Mouse (Mus musculus) stomach, embryonic 15.5 days (tissue): ENCODE measurements around the gene Arpp21. TPM values are rescaled to one million over a fixed set of nuclear protein-coding genes. Genes with fewer than 3 reads are reported as not detected.
A peak's percentile ranks its signal among the peaks of the same experiment; 100 is the strongest.

Source experiments
- ATAC-seq: fragments of 200-750 bp; cut with Nextera tagmentation; 2 replicates; pipeline ENCODE4 v1.8.0; 2017; ENCODE audit warnings: low read depth, moderate number of reproducible peaks, moderate TSS enrichment; ENCODE audit not compliant: insufficient read depth, low FRiP score
- H3K27ac ChIP-seq: fragments of 300-500 bp; sonication (generic); 2 replicates; pipeline ENCODE4 v1.5.1; 2015; ENCODE audit warnings: mild to moderate bottlenecking, inconsistent platforms
- H3K27me3 ChIP-seq: fragments of 300-500 bp; sonication (generic); replicated peaks from 2 replicates; pipeline ENCODE4 v1.6.1; 2015; ENCODE audit warnings: inconsistent platforms
- H3K36me3 ChIP-seq: fragments of 300-500 bp; sonication (generic); 2 replicates; pipeline ENCODE4 v1.6.1; 2015; ENCODE audit warnings: inconsistent platforms
- H3K4me1 ChIP-seq: fragments of 300-500 bp; sonication (generic); 2 replicates; pipeline ENCODE4 v1.6.1; 2015; ENCODE audit warnings: inconsistent platforms
- H3K4me2 ChIP-seq: fragments of 300-500 bp; sonication (generic); 2 replicates; pipeline ENCODE4 v1.6.1; 2015; ENCODE audit warnings: mild to moderate bottlenecking, inconsistent platforms
- H3K4me3 ChIP-seq: fragments of 300-500 bp; sonication (generic); replicated peaks from 2 replicates; pipeline ENCODE4 v1.5.1; 2015; ENCODE audit warnings: inconsistent platforms
- H3K9ac ChIP-seq: fragments of 300-500 bp; sonication (generic); 2 replicates; pipeline ENCODE4 v1.6.1; 2015; ENCODE audit warnings: inconsistent platforms
- H3K9me3 ChIP-seq: fragments of 300-500 bp; sonication (generic); 2 replicates; pipeline ENCODE4 v1.6.1; 2016; ENCODE audit warnings: inconsistent platforms
- WGBS: fragments of 180-500 bp; shearing (Covaris S2); methylation state at CpG from one replicate; pipeline ENCODE4 v1.1.7; 2015; 5-methylcytosine and 5-hydroxymethylcytosine counted together
- polyA plus RNA-seq: library from polyadenylated mRNA; unstranded; fragments of >200 nt; fragmentation: Nextera tagmentation; extraction: Ambion mirVana; gene quantifications from 2 replicates; pipeline ENCODE4 v1.2.1, GENCODE M21; 2015

Arpp21 gene
- polyA plus RNA-seq, 1 experiment from 2014 or later: 1.2 TPM

- Histone ChIP-seq H3K27me3 (0 out of 2 replicates have a peak, but pooled peaks cover 2% of the 10 kb centered on the region), H3K9me3 (no peaks in the 10 kb centered on the region), H3K4me3 (no peak overlapping the region), H3K9ac (no peak overlapping the region), H3K4me2 (no peak overlapping the region), H3K36me3 (no peaks in the 10 kb centered on the region), H3K27ac (no peak overlapping the region), H3K4me1 (no peaks in the 10 kb centered on the region)
- WGBS: 52% methylated on average over 12 of the region's 12 CpGs
- no peak for ATAC-seq
These were observed 47.3 kb downstream of the Arpp21 start for GRCm38 (mm10) chr9:112188358-112188893.

DNA sequence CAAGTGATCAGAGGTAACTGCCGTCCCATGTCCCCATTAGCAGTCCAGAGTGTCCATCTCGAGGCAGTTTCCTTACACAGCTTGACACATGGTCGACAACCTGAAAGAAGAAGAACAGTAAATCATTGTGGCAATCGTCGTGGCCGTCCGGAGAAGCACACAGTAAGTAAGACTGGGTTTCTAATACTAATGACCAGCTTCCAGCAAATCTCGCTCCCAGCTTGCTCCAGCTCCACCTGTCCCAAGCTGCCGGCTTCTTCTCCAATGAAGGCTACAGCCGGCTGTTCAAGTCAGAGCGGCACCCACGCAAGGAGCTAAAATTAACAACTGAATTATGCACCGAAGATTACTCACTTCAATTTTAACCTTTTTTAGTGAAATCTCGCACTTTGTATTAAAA, 48.1 kb downstream of the Arpp21 start:
- no peaks in the 10 kb centered on the region for H3K36me3 ChIP-seq
- H3K4me2 ChIP-seq: no peak overlapping the region
- WGBS: 56% methylated on average over 14 of the region's 14 CpGs
- no peak for ATAC-seq
- H3K27ac ChIP-seq: no peak overlapping the region
- H3K4me3 ChIP-seq: no peak overlapping the region
- no peak overlapping the region for H3K9ac ChIP-seq
- H3K27me3 ChIP-seq: 0 out of 2 replicates have a peak, but pooled peaks cover 2% of the 10 kb centered on the region
- no peaks in the 10 kb centered on the region for H3K9me3 ChIP-seq
- no peaks in the 10 kb centered on the region for H3K4me1 ChIP-seq

DNA sequence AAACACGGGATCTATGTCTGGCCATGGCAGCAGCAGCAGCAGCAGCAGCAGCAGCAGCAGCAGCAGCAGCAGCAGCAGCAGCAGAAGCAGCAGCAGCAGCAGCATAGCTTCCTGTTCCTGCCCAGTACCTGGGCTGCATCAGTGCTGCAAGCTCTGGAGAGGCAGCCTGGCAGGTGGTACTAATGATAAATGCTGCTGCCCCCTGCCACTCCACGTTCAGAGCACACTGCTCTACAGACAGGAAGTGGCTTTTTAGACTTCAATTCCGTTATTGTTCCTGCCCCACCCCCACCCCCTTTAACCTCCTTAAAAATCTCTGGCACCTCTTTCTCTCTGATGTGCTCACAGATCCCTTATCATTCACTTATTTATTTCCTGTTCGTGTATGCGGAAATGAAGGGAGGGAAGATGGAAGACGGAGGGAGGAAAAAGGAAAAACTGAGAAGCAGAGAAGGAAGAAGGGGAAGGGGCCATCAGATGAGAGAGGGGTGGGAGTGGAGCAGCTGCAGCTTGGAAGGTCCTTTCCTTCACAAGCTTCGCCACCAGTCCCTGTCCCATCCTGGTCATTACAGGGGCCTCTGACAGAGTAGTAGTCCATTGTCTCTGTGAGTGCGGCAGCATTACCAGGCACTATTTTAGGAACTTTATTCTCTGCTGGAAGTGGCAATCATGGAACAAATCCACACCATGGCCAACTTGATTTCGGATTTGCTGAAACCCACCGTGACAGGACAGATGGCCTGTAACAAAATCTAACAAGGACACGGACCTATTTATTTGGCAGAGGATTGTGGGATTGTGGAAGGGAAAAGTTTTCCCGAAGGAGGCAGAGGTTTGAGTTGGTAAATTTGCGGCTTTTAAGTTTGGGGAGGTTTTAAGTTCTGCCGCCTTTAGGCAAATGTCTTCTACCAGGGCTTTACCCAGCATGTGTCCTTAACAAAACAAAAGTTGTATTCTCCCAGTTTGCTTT, 49.1 kb downstream of the Arpp21 start:
- no peak overlapping the region for H3K9ac ChIP-seq

DNA sequence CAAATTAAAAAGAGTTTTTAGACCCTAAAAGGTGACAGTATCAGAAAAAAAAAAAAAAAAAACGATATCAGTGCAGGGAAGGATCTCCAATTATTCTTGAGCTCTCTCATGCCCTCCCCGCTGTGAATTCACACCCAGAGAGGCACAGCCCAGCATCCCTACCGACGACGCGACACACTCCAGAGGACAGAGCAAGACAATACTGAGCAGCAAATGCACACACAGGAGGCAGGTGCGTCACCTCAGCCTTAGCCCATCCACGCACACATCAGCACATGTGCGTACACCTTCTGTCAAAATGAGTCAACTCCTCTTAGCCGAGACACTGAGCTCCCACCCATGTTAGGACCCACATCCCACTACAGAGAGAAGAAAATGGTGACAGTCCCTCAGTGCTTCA, 50.0 kb downstream of the Arpp21 start:
- 65% methylated on average over 10 of the region's 10 CpGs for WGBS
- Histone ChIP-seq H3K27me3 (0 out of 2 replicates have a peak, but pooled peaks cover 2% of the 10 kb centered on the region), H3K36me3 (no peaks in the 10 kb centered on the region), H3K27ac (no peak overlapping the region), H3K9ac (no peak overlapping the region), H3K4me2 (no peak overlapping the region), H3K4me1 (no peaks in the 10 kb centered on the region), H3K4me3 (no peak overlapping the region), H3K9me3 (no peaks in the 10 kb centered on the region)
- no peak for ATAC-seq

More for the DNA sequence above, 49.1 kb downstream of the Arpp21 start:
- H3K27me3 ChIP-seq: 0 out of 2 replicates have a peak, but pooled peaks cover 2% of the 10 kb centered on the region
- 0 out of 2 replicates have a peak overlapping the region, but pooled peaks have one; percentile 16 for H3K4me2 ChIP-seq
- H3K27ac ChIP-seq: no peak overlapping the region
- H3K4me1 ChIP-seq: no peaks in the 10 kb centered on the region
- ATAC-seq: no peak
- no peak overlapping the region for H3K4me3 ChIP-seq
- WGBS: 31% methylated on average over 14 of the region's 14 CpGs
- H3K36me3 ChIP-seq: no peaks in the 10 kb centered on the region
- H3K9me3 ChIP-seq: no peaks in the 10 kb centered on the region

DNA sequence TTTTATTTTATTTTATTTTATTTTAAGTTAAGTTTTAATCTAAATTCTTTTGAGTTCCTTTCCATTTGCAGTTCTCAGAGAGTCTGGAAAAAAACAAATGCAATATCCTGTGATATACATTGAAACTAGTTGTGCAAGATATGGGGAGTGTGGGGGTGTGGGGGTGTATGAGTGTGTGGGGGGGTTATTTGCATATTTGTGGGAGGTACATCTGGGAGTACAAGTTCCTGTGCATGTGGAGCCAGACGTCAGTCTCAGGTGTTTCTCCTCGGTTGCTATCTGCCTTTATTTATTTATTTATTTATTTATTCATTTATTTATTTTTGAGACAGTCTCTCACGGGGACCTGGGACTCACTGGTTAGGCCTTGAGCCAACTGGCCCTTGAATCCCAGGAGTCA, 53.0 kb downstream of the Arpp21 start:
- Histone ChIP-seq H3K27me3 (no peaks in the 10 kb centered on the region), H3K9ac (no peak overlapping the region), H3K4me3 (no peak overlapping the region), H3K36me3 (no peaks in the 10 kb centered on the region), H3K27ac (no peak overlapping the region), H3K4me1 (no peaks in the 10 kb centered on the region), H3K9me3 (no peaks in the 10 kb centered on the region), H3K4me2 (no peak overlapping the region)
- WGBS: 43% methylated on average over 3 of the region's 3 CpGs
- ATAC-seq: no peak

DNA sequence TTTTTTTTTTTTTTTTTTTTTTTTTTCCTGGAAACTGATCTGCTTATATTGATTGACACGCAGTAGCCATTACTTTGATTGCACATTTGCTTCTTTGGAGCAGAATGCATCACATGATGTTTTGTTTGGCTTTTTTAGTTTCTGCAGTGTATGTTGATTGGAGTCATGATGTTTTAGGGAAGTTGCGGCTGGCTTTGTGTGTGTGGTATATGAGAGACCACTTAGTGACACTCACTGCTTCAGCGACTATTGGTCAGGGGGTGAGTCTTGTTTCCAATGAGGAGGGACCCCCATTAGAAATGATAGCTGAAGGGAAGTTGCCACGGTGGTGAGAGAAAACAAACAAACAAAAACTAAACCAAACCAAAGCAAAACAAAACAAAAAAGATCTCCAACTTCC, 55.7 kb downstream of the Arpp21 start:
- 72% methylated on average over 4 of the region's 4 CpGs for WGBS
- H3K9ac ChIP-seq: no peak overlapping the region
- ATAC-seq: no peak

DNA sequence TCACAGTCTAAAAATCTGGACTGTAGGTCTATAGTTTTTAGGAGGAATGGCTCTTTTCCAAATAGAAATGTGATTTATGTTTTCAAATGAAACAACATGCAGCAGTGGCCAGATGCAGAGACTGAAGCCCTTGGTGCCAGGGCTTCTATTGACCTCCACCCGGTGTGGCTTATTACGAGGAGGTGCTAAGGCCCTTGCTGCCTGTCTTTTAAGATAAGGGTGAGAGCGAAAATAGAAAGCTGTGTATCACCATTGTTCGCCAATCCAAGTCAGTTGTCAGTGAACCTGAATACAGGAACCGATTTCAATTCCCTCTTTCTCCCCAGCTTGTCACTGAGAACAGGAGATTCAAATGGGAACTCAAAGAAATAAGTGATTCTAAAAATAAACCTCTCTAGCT, 57.3 kb downstream of the Arpp21 start:
- H3K36me3 ChIP-seq: no peaks in the 10 kb centered on the region
- WGBS: 46% methylated on average over 5 of the region's 5 CpGs
- H3K9ac ChIP-seq: no peak overlapping the region
- H3K27ac ChIP-seq: no peak overlapping the region
- H3K4me3 ChIP-seq: no peak overlapping the region
- no peaks in the 10 kb centered on the region for H3K9me3 ChIP-seq
- H3K27me3 ChIP-seq: no peaks in the 10 kb centered on the region
- no peak for ATAC-seq
- H3K4me2 ChIP-seq: no peak overlapping the region
- H3K4me1 ChIP-seq: no peaks in the 10 kb centered on the region

More for the DNA sequence above, 55.7 kb downstream of the Arpp21 start:
- Histone ChIP-seq H3K4me3 (no peak overlapping the region), H3K27me3 (no peaks in the 10 kb centered on the region), H3K36me3 (no peaks in the 10 kb centered on the region), H3K9me3 (no peaks in the 10 kb centered on the region), H3K4me2 (no peak overlapping the region), H3K27ac (no peak overlapping the region), H3K4me1 (no peaks in the 10 kb centered on the region)

DNA sequence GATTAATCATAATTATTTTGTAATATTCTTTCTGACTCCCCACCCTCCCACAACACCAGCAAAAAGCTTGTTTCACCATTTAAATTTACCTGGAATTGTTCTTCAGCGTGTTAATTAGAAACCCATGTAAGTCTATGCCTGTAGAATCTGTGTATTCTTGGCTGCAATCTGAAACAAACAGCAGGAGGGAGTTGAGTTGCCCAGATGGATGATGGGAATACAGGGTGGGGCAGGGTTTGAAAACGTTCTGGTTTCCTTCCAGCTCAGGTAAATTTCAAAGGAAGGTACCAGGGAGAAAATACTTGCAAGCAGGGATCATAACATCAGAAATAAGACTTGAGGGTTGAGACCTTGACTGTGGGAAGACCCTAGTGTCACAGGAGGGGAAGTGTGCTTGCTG, 58.2 kb downstream of the Arpp21 start:
- no peaks in the 10 kb centered on the region for H3K27me3 ChIP-seq
- no peak overlapping the region for H3K4me3 ChIP-seq
- ATAC-seq: no peak
- H3K9ac ChIP-seq: no peak overlapping the region
- no peak overlapping the region for H3K27ac ChIP-seq
- H3K4me2 ChIP-seq: no peak overlapping the region
- 60% methylated on average over 2 of the region's 2 CpGs for WGBS
- H3K9me3 ChIP-seq: no peaks in the 10 kb centered on the region
- no peaks in the 10 kb centered on the region for H3K36me3 ChIP-seq
- no peaks in the 10 kb centered on the region for H3K4me1 ChIP-seq

DNA sequence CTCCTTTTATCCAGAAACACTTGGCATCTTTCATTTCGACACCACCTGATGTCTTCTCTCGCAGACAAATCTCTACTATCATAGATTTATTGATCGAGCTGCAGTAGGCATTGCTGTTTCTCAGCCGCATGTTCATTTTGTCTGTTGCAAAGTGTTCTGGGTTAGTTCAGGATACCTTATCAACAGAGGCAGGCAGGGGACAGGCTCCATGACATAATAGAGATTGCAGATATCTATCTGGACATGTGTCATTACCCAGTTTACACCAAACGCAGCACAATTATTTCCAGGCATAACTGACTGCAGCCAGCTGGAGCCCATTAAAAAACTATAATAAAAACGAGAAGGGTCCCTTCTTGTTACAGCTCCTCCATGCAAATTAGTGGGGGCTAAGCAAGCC, 59.4 kb downstream of the Arpp21 start:
- Histone ChIP-seq H3K27ac (no peak overlapping the region), H3K9ac (no peak overlapping the region), H3K4me2 (no peak overlapping the region), H3K9me3 (no peaks in the 10 kb centered on the region), H3K36me3 (no peaks in the 10 kb centered on the region), H3K4me3 (no peak overlapping the region), H3K27me3 (no peaks in the 10 kb centered on the region), H3K4me1 (no peaks in the 10 kb centered on the region)
- WGBS: 59% methylated on average over 6 of the region's 6 CpGs
- no peak for ATAC-seq

DNA sequence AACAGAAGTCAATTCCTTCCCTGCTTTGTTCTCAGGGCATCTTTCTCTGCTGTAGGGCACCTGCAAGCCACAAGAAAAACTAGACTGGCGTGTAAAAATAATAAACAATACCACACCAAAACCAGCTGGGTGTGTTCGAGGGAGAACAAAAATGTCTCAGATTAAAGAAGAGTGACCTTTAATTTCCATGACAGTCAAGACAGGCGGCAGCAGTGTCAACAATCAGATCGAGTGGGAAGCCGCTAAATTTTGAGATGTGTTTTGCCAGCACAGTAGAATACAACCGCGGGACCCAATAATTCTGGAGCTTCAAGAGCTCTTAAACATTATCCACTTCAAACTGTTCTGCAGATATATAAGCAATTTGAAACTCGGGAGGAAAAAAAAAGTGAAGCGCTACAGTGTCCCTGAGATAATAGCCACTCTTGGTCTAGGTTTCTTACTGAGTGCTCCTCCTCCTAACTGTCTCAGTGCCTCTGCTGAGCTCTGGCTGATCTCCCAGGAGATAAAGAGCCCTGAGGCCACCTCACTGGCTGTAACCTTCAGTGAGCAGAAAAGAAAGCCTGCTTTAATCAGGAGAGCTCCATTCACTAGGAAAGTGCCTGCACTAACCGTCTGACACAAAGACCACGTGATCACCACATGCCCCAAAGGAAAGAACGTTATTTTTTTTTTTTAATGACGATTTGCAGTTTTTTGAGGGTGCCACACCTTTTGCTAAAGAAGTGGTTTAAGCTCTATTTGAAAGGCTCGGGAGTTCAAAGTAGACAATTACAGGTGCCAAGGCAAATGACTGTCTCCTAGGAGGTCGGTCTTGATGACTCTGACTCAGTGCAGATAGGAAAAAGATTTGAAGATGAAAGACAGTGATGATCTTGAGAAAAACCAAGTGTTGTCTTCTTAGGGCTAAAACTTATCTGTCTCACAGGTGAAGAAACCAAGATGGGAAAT, 61.1 kb downstream of the Arpp21 start:
- Histone ChIP-seq H3K9ac (no peak overlapping the region), H3K4me1 (no peaks in the 10 kb centered on the region), H3K27me3 (no peaks in the 10 kb centered on the region), H3K4me2 (no peak overlapping the region; the same call in 1 of the 2 replicates), H3K36me3 (no peaks in the 10 kb centered on the region), H3K9me3 (no peaks in the 10 kb centered on the region), H3K27ac (no peak overlapping the region), H3K4me3 (no peak overlapping the region)
- peak; percentile 53; the same call in 1 of the 2 replicates for ATAC-seq
- 24% methylated on average over 15 of the region's 15 CpGs for whole genome bisulfite sequencing

- Histone ChIP-seq H3K4me3 (no peak overlapping the region), H3K9me3 (no peaks in the 10 kb centered on the region), H3K36me3 (no peaks in the 10 kb centered on the region), H3K4me1 (no peaks in the 10 kb centered on the region), H3K4me2 (no peak overlapping the region), H3K27me3 (no peaks in the 10 kb centered on the region), H3K9ac (no peak overlapping the region), H3K27ac (no peak overlapping the region)
- ATAC-seq: no peak
- 74% methylated on average over 5 of the region's 5 CpGs for WGBS
These were observed 62.0 kb downstream of the Arpp21 start for GRCm38 (mm10) chr9:112173778-112174177.
